Mouse (Mus musculus): ENCODE data around the gene Dlg3.

GRCm38 (mm10) chrX:100767181-100767884, at the start of gene Dlg3:
- TF ChIP-seq CTCF (IDR thresholded peaks at IDR 0.05; ENCODE audit: control insufficient read depth, insufficient read depth, insufficient replicate concordance, low read depth, low read length) (no peak), POLR2A (IDR thresholded peaks at IDR 0.05; ENCODE audit: control insufficient read depth, low read depth, low read length) (no peak)

All from testis, adult 2 months (tissue).